Mouse (Mus musculus) embryonic facial prominence, embryonic 14.5 days (tissue): ENCODE data around the gene Itpripl2. TPM values are rescaled to one million over a fixed set of nuclear protein-coding genes. Genes with fewer than 3 reads are reported as not detected.

Experiments used
- ATAC-seq: fragments of 200-750 bp; cut with Nextera tagmentation; 2 replicates; pipeline ENCODE4 v1.8.0; 2017; ENCODE audit warnings: low read depth, moderate number of reproducible peaks, moderate TSS enrichment
- DNase-seq: peaks from one replicate; pipeline ENCODE4 v3.0.0-alpha.2; 2015; ENCODE audit warnings: low spot score
- H3K27ac ChIP-seq: fragments of 300-500 bp; sonication (generic); replicated peaks from 2 replicates; pipeline ENCODE4 v1.5.1; 2014; ENCODE audit warnings: low read depth, mild to moderate bottlenecking, low read length, moderate library complexity
- H3K27me3 ChIP-seq: fragments of 300-500 bp; sonication (generic); replicated peaks from 2 replicates; pipeline ENCODE4 v1.6.1; 2014; ENCODE audit warnings: low read length; ENCODE audit not compliant: control insufficient read depth, insufficient read depth
- H3K36me3 ChIP-seq: fragments of 300-500 bp; sonication (generic); 2 replicates; pipeline ENCODE4 v1.6.1; 2014; ENCODE audit warnings: low read length, mixed read lengths; ENCODE audit not compliant: control insufficient read depth, insufficient read depth
- H3K4me1 ChIP-seq: fragments of 300-500 bp; sonication (generic); 2 replicates; pipeline ENCODE4 v1.6.1; 2014; ENCODE audit warnings: antibody characterized with exemption, low read length; ENCODE audit not compliant: control insufficient read depth, insufficient read depth
- H3K4me2 ChIP-seq: fragments of 300-500 bp; sonication (generic); 2 replicates; pipeline ENCODE4 v1.6.1; 2014; ENCODE audit warnings: low read depth, mild to moderate bottlenecking, low read length, moderate library complexity, mixed read lengths
- H3K4me3 ChIP-seq: fragments of 300-500 bp; sonication (generic); 2 replicates; pipeline ENCODE4 v1.5.1; 2014; ENCODE audit warnings: low read depth, mild to moderate bottlenecking, low read length
- H3K9ac ChIP-seq: fragments of 300-500 bp; sonication (generic); 2 replicates; pipeline ENCODE4 v1.6.1; 2014; ENCODE audit warnings: low read depth, mild to moderate bottlenecking, low read length, moderate library complexity, mixed read lengths
- H3K9me3 ChIP-seq: fragments of 300-500 bp; sonication (generic); 2 replicates; pipeline ENCODE4 v1.6.1; 2016; ENCODE audit warnings: low read length; ENCODE audit not compliant: control insufficient read depth
- WGBS: fragments of 180-500 bp; shearing (Covaris S2); extraction: QIAGEN DNeasy Blood & Tissue Kit; methylation state at CpG from one replicate; pipeline ENCODE4 v1.1.7; 2014; 5-methylcytosine and 5-hydroxymethylcytosine counted together
- polyA plus RNA-seq: library from polyadenylated mRNA; unstranded; fragments of >200 nt; fragmentation: Nextera tagmentation; extraction: Ambion mirVana; gene quantifications from 2 replicates; pipeline ENCODE4 v1.2.1, GENCODE M21; 2014

Itpripl2 gene
- polyA plus RNA-seq, 1 experiment from 2014 or later = 5.0 TPM

DNA sequence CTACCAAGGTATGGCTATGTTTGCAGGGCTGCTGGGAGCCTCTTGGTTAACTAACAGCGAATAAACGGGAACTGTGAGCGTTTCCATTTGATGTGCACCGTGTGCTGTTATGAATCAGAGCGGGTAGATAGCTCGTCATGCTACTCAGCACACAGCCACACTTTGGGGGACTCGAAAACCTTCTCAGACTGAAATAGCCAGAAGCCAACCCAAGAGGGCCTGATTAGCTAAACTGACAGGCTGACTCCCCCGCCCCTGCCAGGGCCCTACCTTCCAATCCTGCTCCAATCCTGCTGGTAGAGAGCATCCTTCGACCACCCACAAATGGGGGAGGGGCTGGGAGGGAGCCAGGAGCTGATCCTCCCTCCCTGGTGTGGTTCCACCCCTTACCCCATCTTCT is 48.4 kb downstream of the Itpripl2 start:
- Histone ChIP-seq H3K27ac (no peak overlapping the region), H3K4me1 (peaks cover 4% of the 10 kb centered on the region), H3K36me3 (no peaks in the 10 kb centered on the region), H3K27me3 (peaks cover 22% of the 10 kb centered on the region), H3K9ac (0 out of 2 replicates have a peak overlapping the region, but pooled peaks have one; percentile 16), H3K9me3 (no peaks in the 10 kb centered on the region), H3K4me2 (0 out of 2 replicates have a peak overlapping the region, but pooled peaks have one; percentile 26), H3K4me3 (no peak overlapping the region)
- WGBS = 4% methylated on average over 9 of the region's 9 CpGs
- DNase-seq (peak; percentile 22), ATAC-seq (no peak)

DNA sequence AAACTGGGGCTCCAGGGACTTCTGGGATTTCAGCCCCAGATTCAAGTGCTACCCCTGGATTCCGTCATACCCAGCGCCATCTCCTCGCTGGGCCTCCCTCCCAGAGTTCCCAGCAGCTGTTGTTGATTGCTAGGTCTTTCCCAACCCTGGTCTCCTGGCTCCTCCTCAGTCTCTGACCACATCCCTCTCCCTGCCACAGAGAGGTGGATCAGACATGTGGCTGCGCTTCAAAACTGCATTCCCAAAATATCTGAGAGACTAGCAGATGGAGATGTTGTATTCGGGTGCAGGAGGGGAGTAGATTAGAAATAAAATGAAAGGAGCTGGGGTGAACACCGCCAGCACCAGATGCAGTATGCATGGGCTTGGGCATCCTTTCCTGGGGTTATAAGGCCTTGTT is 50.2 kb downstream of the Itpripl2 start:
- H3K4me3 ChIP-seq = no peak overlapping the region
- peak; percentile 41 for DNase-seq
- no peak overlapping the region for H3K27ac ChIP-seq
- peaks cover 7% of the 10 kb centered on the region; the same call in 1 of the 2 replicates for H3K27me3 ChIP-seq
- peaks cover 4% of the 10 kb centered on the region for H3K4me1 ChIP-seq
- no peak overlapping the region for H3K9ac ChIP-seq
- no peak for ATAC-seq
- WGBS = 60% methylated on average over 6 of the region's 6 CpGs
- H3K36me3 ChIP-seq = no peaks in the 10 kb centered on the region
- H3K4me2 ChIP-seq = no peak overlapping the region
- no peaks in the 10 kb centered on the region for H3K9me3 ChIP-seq

DNA sequence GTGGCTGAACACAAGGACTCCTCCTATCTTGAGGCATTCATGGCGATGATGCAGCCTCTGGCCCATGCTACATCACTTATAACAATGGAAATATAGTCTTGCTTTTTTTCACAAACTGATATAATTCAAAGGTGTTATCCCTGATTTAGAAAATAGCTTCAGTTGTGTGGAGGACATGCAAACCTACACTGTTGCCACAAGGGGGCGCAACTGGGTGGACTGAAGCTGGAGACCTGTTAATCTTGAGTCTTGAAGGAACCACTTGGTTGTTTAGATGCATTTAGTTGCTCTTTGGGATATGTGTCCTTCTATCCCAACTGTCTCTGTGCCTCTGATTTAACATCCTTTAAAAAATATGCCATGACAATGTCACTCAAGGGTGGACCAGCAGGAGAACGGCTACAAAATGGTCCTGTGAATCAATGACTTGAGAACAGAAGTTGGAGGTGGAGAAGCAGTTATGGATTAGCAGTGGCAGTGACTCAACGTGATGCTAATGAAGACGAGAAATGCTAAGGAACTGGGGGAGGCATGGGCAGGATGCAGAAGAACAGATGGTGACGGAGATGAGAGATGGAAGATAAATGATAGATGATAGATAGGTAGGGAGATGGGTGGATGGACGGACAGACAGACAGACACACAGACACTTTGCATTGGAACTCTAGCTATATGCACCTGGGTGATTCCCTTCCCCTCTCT is 54.5 kb downstream of the Itpripl2 start:
- Histone ChIP-seq H3K36me3 (no peaks in the 10 kb centered on the region), H3K27me3 (no peaks in the 10 kb centered on the region), H3K27ac (no peak overlapping the region), H3K4me2 (no peak overlapping the region), H3K4me1 (no peaks in the 10 kb centered on the region), H3K9me3 (no peaks in the 10 kb centered on the region), H3K9ac (no peak overlapping the region), H3K4me3 (no peak overlapping the region)
- ATAC-seq (no peak), DNase-seq (no peak)
- WGBS = 56% methylated on average over 7 of the region's 7 CpGs

Other genes with a start within 250 kb of the Itpripl2 start
- 20.0 and 20.7 TPM in 2 replicates for gene Smg1, start 248.3 kb downstream of the Itpripl2 start, polyA plus RNA-seq
- gene Syt17, start 43.8 kb downstream of the Itpripl2 start, polyA plus RNA-seq = 2.9 and 3.1 TPM in 2 replicates
- 98.7 and 100 TPM in 2 replicates for gene Coq7, start 41.4 kb upstream of the Itpripl2 start, polyA plus RNA-seq
- gene Tmc7, start 92.8 kb upstream of the Itpripl2 start, polyA plus RNA-seq = 5.9 and 7.2 TPM in 2 replicates
- gene Tmc5, start 105.3 kb upstream of the Itpripl2 start, polyA plus RNA-seq = 0.58 and 1.0 TPM in 2 replicates
- gene Gde1, start 213.8 kb upstream of the Itpripl2 start, polyA plus RNA-seq = 94.5 and 97.2 TPM in 2 replicates
- 11.1 and 12.0 TPM in 2 replicates for gene Ccp110, start 220.6 kb upstream of the Itpripl2 start, polyA plus RNA-seq
- 62.7 and 73.8 TPM in 2 replicates for gene Vps35l, start 248.3 kb upstream of the Itpripl2 start, polyA plus RNA-seq